Mouse (Mus musculus): Measurements from ENCODE around the gene 1110032A03Rik. TPM values are rescaled to one million over a fixed set of nuclear protein-coding genes. Genes with fewer than 3 reads are reported as not detected.

The 1110032A03Rik gene
- total and polyA plus RNA-seq, 3 experiments, result 1.2 to 59.2 (median 23.1) TPM

DNA sequence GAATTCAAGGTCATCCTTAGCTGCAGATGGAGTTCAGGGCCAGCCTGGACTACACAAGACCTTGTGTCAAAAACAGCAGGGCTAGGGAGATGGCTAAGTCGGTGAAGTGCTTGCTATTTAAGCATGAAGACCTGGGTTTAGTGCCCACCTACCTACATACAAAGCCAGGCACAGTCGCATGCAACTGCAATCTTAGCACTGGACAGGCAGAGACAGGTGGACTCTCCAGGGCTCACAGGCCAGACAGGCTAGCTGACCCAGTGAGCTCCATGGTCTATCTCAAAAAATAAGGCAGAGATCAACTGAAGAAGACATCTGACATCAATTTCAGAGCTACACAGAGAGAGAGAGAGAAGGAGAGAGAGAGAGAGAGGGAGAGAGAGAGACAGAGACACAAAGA, 51.2 kb downstream of the 1110032A03Rik start:
- Histone ChIP-seq H3K36me3 (replicated peaks) (no peaks in the 10 kb centered on the region), H3K4me3 (ENCODE audit: low read depth, low read length) (no peak overlapping the region), H3K9me3 (replicated peaks) (no peaks in the 10 kb centered on the region), H3K4me1 (ENCODE audit: insufficient read depth, low read depth, low read length) (no peaks in the 10 kb centered on the region; the same call in 1 of the 2 replicates), H3K27me3 (ENCODE audit: insufficient read depth, low read length) (peaks cover 36% of the 10 kb centered on the region)
- ATAC-seq (ENCODE audit: extremely low read depth, insufficient number of reproducible peaks, low FRiP score, poor library complexity, severe bottlenecking) (no peak), DNase-seq (ENCODE audit: low spot score) (no peak)
- no peak for TF ChIP-seq POLR2AphosphoS5 (IDR thresholded peaks at IDR 0.05; ENCODE audit: insufficient replicate concordance, low read depth, low read length)
- no peak for TF ChIP-seq GATA2 (IDR thresholded peaks at IDR 0.05; ENCODE audit: borderline replicate concordance, low read depth, low read length)
- TF ChIP-seq CTCF (IDR thresholded peaks at IDR 0.05; ENCODE audit: low read depth, low read length), result no peak
- TF ChIP-seq TAL1 (conservative IDR thresholded peaks at IDR 0.05; ENCODE audit: low read depth, low read length), result no peak
- TF ChIP-seq GATA1 (IDR thresholded peaks at IDR 0.05; ENCODE audit: borderline replicate concordance, low read length), result no peak

DNA sequence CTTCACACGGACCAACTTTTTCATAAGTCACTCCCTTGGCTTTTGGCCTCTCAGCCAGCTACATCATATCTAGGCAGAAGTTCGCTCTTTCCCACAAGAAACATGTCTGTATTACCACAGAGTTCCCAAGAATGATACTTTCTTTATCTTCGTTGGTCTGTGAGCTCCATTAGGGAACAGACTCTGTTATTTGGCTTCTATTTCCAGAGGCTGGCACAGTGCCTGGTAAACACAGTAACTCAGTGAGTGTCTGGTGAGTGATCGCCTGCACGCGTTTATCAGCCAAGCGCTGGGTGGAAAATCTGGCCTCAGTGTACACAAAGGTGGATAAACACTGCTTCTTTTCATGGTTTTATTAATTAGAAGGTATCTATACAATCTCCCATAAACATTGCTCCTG, 51.9 kb downstream of the 1110032A03Rik start:
- peaks cover 36% of the 10 kb centered on the region for H3K27me3 ChIP-seq (ENCODE audit: insufficient read depth, low read length)
- no peaks in the 10 kb centered on the region for H3K9me3 ChIP-seq (replicated peaks)
- TF ChIP-seq GATA2 (IDR thresholded peaks at IDR 0.05; ENCODE audit: borderline replicate concordance, low read depth, low read length) (no peak), TAL1 (conservative IDR thresholded peaks at IDR 0.05; ENCODE audit: low read depth, low read length) (no peak), CTCF (IDR thresholded peaks at IDR 0.05; ENCODE audit: low read depth, low read length) (no peak), POLR2AphosphoS5 (IDR thresholded peaks at IDR 0.05; ENCODE audit: insufficient replicate concordance, low read depth, low read length) (no peak), GATA1 (IDR thresholded peaks at IDR 0.05; ENCODE audit: borderline replicate concordance, low read length) (no peak)
- DNase-seq (ENCODE audit: low spot score) (no peak), ATAC-seq (ENCODE audit: extremely low read depth, insufficient number of reproducible peaks, low FRiP score, poor library complexity, severe bottlenecking) (no peak)
- no peaks in the 10 kb centered on the region; the same call in 1 of the 2 replicates for H3K4me1 ChIP-seq (ENCODE audit: insufficient read depth, low read depth, low read length)
- H3K36me3 ChIP-seq (replicated peaks), result no peaks in the 10 kb centered on the region
- H3K4me3 ChIP-seq (ENCODE audit: low read depth, low read length), result no peak overlapping the region

DNA sequence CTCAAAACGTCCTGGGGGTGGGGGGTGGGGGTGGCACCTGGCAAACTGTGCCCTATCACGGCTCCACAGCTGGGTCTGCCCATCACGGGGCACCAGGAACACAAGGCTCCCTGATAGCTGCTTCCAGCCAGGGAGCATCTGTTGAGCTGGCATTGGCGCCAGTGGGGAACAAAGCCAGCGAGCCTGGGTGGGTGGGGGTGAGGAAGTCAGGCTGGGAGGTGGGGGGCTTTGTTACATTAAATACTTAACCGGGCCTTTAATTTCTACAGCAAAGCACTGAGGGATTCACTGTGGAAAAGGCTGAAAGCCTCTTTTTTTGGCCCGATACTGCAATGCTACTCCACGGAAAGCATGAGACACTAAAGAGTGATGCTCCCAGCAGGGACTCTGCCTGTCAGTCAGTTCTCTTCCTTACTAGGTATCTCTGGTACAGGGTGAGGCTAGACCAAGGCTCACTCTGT, 52.8 kb downstream of the 1110032A03Rik start:
- TF ChIP-seq TAL1 (conservative IDR thresholded peaks at IDR 0.05; ENCODE audit: low read depth, low read length) (no peak), CTCF (IDR thresholded peaks at IDR 0.05; ENCODE audit: low read depth, low read length) (no peak), GATA1 (IDR thresholded peaks at IDR 0.05; ENCODE audit: borderline replicate concordance, low read length) (no peak), GATA2 (IDR thresholded peaks at IDR 0.05; ENCODE audit: borderline replicate concordance, low read depth, low read length) (no peak), POLR2AphosphoS5 (IDR thresholded peaks at IDR 0.05; ENCODE audit: insufficient replicate concordance, low read depth, low read length) (no peak)
- no peaks in the 10 kb centered on the region for H3K9me3 ChIP-seq (replicated peaks)
- peaks cover 33% of the 10 kb centered on the region for H3K27me3 ChIP-seq (ENCODE audit: insufficient read depth, low read length)
- ATAC-seq (ENCODE audit: extremely low read depth, insufficient number of reproducible peaks, low FRiP score, poor library complexity, severe bottlenecking) (no peak), DNase-seq (ENCODE audit: low spot score) (no peak)
- no peak overlapping the region for H3K4me3 ChIP-seq (ENCODE audit: low read depth, low read length)
- H3K4me1 ChIP-seq (ENCODE audit: insufficient read depth, low read depth, low read length), result no peaks in the 10 kb centered on the region
- no peaks in the 10 kb centered on the region for H3K36me3 ChIP-seq (replicated peaks)

DNA sequence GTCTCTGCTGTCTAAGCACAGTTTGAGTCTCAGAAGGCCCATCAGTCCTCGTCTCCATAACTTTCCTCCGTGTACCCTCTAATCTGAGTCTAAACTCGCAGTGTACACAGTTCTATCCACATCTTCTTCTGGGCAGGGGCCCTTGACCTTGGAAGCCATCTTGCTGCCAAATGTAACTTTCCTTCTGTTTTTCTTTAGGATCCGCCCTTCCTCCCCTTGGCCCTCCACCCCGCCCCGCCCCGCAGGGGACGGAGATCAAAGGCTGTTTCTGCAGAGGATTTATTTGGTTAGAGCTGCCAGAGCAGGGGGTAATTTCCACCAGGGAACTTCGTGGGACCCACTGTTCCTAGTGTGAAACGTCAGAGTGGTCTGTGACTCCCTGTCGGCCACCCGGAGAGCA, 54.3 kb downstream of the 1110032A03Rik start:
- TF ChIP-seq CTCF (IDR thresholded peaks at IDR 0.05; ENCODE audit: low read depth, low read length) (no peak), POLR2AphosphoS5 (IDR thresholded peaks at IDR 0.05; ENCODE audit: insufficient replicate concordance, low read depth, low read length) (no peak), GATA2 (IDR thresholded peaks at IDR 0.05; ENCODE audit: borderline replicate concordance, low read depth, low read length) (no peak), GATA1 (IDR thresholded peaks at IDR 0.05; ENCODE audit: borderline replicate concordance, low read length) (no peak), TAL1 (conservative IDR thresholded peaks at IDR 0.05; ENCODE audit: low read depth, low read length) (no peak)
- H3K9me3 ChIP-seq (replicated peaks), result no peaks in the 10 kb centered on the region
- H3K36me3 ChIP-seq (replicated peaks), result no peaks in the 10 kb centered on the region
- H3K27me3 ChIP-seq (ENCODE audit: insufficient read depth, low read length), result peaks cover 32% of the 10 kb centered on the region
- no peak for DNase-seq (ENCODE audit: low spot score)
- H3K4me3 ChIP-seq (ENCODE audit: low read depth, low read length), result no peak overlapping the region
- no peak for ATAC-seq (ENCODE audit: extremely low read depth, insufficient number of reproducible peaks, low FRiP score, poor library complexity, severe bottlenecking)
- no peaks in the 10 kb centered on the region for H3K4me1 ChIP-seq (ENCODE audit: insufficient read depth, low read depth, low read length)

DNA sequence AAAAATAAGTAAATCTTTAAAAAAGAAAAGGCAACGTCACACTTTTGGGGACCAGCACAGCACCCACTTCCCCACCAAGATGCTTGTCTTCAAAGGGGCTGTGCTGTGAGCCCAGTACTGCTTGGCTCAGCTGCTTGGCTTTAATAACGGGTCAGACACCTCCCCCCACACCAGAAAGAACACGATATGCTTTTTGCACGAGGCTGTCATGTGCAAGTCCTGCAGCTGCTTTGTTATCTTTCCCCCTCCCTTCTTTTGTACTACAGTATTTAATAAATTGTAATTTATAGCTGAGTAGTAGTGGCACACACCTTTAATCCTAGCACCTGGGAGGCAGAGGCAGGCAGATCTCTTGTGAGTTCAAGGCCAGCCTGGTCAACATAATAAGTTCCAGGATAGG, 56.4 kb downstream of the 1110032A03Rik start:
- no peak for DNase-seq (ENCODE audit: low spot score)
- no peaks in the 10 kb centered on the region for H3K9me3 ChIP-seq (replicated peaks)
- peaks cover 34% of the 10 kb centered on the region for H3K27me3 ChIP-seq (ENCODE audit: insufficient read depth, low read length)
- no peaks in the 10 kb centered on the region for H3K4me1 ChIP-seq (ENCODE audit: insufficient read depth, low read depth, low read length)
- no peak for ATAC-seq (ENCODE audit: extremely low read depth, insufficient number of reproducible peaks, low FRiP score, poor library complexity, severe bottlenecking)
- no peak for TF ChIP-seq CTCF (IDR thresholded peaks at IDR 0.05; ENCODE audit: low read depth, low read length)
- no peak for TF ChIP-seq POLR2AphosphoS5 (IDR thresholded peaks at IDR 0.05; ENCODE audit: insufficient replicate concordance, low read depth, low read length)
- no peak overlapping the region for H3K4me3 ChIP-seq (ENCODE audit: low read depth, low read length)
- no peaks in the 10 kb centered on the region for H3K36me3 ChIP-seq (replicated peaks)

DNA sequence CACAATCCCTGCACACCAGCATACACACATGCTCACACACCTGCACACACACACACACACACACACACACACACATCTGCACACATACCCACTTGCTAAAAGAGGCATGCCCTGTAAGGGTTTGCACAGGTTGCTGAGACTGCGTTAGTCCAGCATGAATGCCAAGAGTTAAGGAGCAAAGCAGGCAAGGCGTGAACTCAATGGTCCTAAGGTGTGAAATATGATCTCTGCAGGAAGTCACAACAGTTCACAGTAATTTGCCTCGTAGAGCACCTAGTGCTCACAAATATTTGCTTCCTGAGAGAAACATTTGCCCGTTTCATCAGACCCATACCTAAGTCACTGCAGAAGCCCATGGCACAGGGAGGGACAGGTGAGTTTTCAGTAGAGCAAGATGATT, 61.1 kb downstream of the 1110032A03Rik start:
- no peak for ATAC-seq (ENCODE audit: extremely low read depth, insufficient number of reproducible peaks, low FRiP score, poor library complexity, severe bottlenecking)
- Histone ChIP-seq H3K27me3 (ENCODE audit: insufficient read depth, low read length) (peaks cover 32% of the 10 kb centered on the region), H3K4me1 (ENCODE audit: insufficient read depth, low read depth, low read length) (no peaks in the 10 kb centered on the region), H3K36me3 (replicated peaks) (no peaks in the 10 kb centered on the region), H3K9me3 (replicated peaks) (no peaks in the 10 kb centered on the region), H3K4me3 (ENCODE audit: low read depth, low read length) (no peak overlapping the region)
- no peak for DNase-seq (ENCODE audit: low spot score)
- TF ChIP-seq CTCF (IDR thresholded peaks at IDR 0.05; ENCODE audit: low read depth, low read length), result no peak
- no peak for TF ChIP-seq GATA2 (IDR thresholded peaks at IDR 0.05; ENCODE audit: borderline replicate concordance, low read depth, low read length)

Other genes with a start within 250 kb of the 1110032A03Rik start
- 43.9 and 48.2 TPM in 2 replicates for gene Pts, start 246.8 kb downstream of the 1110032A03Rik start, total RNA-seq (2014; fragmentation: Nextera tagmentation)
- gene Pts, start 246.8 kb downstream of the 1110032A03Rik start, total RNA-seq (2017), result 52.3 and 59.4 TPM in 2 replicates
- gene Pts, start 246.8 kb downstream of the 1110032A03Rik start, polyA plus RNA-seq (2012), result 7.1 and 14.6 TPM in 2 replicates
- gene Il18, start 220.7 kb downstream of the 1110032A03Rik start, total RNA-seq (2014; fragmentation: Nextera tagmentation), result not detected in 2 replicates
- not detected in 2 replicates for gene Il18, start 220.7 kb downstream of the 1110032A03Rik start, total RNA-seq (2017)
- gene Il18, start 220.7 kb downstream of the 1110032A03Rik start, polyA plus RNA-seq (2012), result not detected in 2 replicates
- 0.34 TPM in 1 of 2 replicates, not detected in the other for gene Bco2, start 220.3 kb downstream of the 1110032A03Rik start, total RNA-seq (2014; fragmentation: Nextera tagmentation)
- 0.11 TPM in 1 of 2 replicates, not detected in the other for gene Bco2, start 220.3 kb downstream of the 1110032A03Rik start, total RNA-seq (2017)
- not detected in 2 replicates for gene Bco2, start 220.3 kb downstream of the 1110032A03Rik start, polyA plus RNA-seq (2012)
- gene Tex12, start 214.2 kb downstream of the 1110032A03Rik start, total RNA-seq (2014; fragmentation: Nextera tagmentation), result not detected in 2 replicates
- gene Tex12, start 214.2 kb downstream of the 1110032A03Rik start, total RNA-seq (2017), result not detected in 2 replicates
- not detected in 2 replicates for gene Tex12, start 214.2 kb downstream of the 1110032A03Rik start, polyA plus RNA-seq (2012)
- 103 and 109 TPM in 2 replicates for gene Sdhd, start 171.7 kb downstream of the 1110032A03Rik start, total RNA-seq (2014; fragmentation: Nextera tagmentation)
- 267 and 296 TPM in 2 replicates for gene Sdhd, start 171.7 kb downstream of the 1110032A03Rik start, total RNA-seq (2017)
- 32.3 and 45.2 TPM in 2 replicates for gene Sdhd, start 171.7 kb downstream of the 1110032A03Rik start, polyA plus RNA-seq (2012)
- gene Timm8b, start 171.6 kb downstream of the 1110032A03Rik start, total RNA-seq (2014; fragmentation: Nextera tagmentation), result 88.9 and 111 TPM in 2 replicates
- gene Timm8b, start 171.6 kb downstream of the 1110032A03Rik start, total RNA-seq (2017), result 353 and 447 TPM in 2 replicates
- gene Timm8b, start 171.6 kb downstream of the 1110032A03Rik start, polyA plus RNA-seq (2012), result 11.1 and 14.8 TPM in 2 replicates
- gene Pih1d2, start 158.2 kb downstream of the 1110032A03Rik start, total RNA-seq (2014; fragmentation: Nextera tagmentation), result 3.6 and 3.7 TPM in 2 replicates
- gene Pih1d2, start 158.2 kb downstream of the 1110032A03Rik start, total RNA-seq (2017), result 2.5 and 6.5 TPM in 2 replicates
- 0.39 and 0.41 TPM in 2 replicates for gene Pih1d2, start 158.2 kb downstream of the 1110032A03Rik start, polyA plus RNA-seq (2012)
- 45.5 and 49.7 TPM in 2 replicates for gene Nkapd1, start 158.1 kb downstream of the 1110032A03Rik start, total RNA-seq (2014; fragmentation: Nextera tagmentation)
- gene Nkapd1, start 158.1 kb downstream of the 1110032A03Rik start, total RNA-seq (2017), result 24.6 and 31.0 TPM in 2 replicates
- gene Nkapd1, start 158.1 kb downstream of the 1110032A03Rik start, polyA plus RNA-seq (2012), result 8.0 and 9.7 TPM in 2 replicates
- gene Dlat, start 115.7 kb downstream of the 1110032A03Rik start, total RNA-seq (2014; fragmentation: Nextera tagmentation), result 60.6 and 61.3 TPM in 2 replicates
- gene Dlat, start 115.7 kb downstream of the 1110032A03Rik start, total RNA-seq (2017), result 55.2 and 60.0 TPM in 2 replicates
- gene Dlat, start 115.7 kb downstream of the 1110032A03Rik start, polyA plus RNA-seq (2012), result 36.1 and 47.2 TPM in 2 replicates
- not detected in 2 replicates for gene Dixdc1, start 36.0 kb downstream of the 1110032A03Rik start, total RNA-seq (2014; fragmentation: Nextera tagmentation)
- gene Dixdc1, start 36.0 kb downstream of the 1110032A03Rik start, total RNA-seq (2017), result under 0.01 and 0.27 TPM in 2 replicates
- gene Dixdc1, start 36.0 kb downstream of the 1110032A03Rik start, polyA plus RNA-seq (2012), result not detected in 2 replicates
- not detected in 2 replicates for gene 2310030G06Rik, start 29.0 kb downstream of the 1110032A03Rik start, total RNA-seq (2014; fragmentation: Nextera tagmentation)
- 0.58 and 1.1 TPM in 2 replicates for gene 2310030G06Rik, start 29.0 kb downstream of the 1110032A03Rik start, total RNA-seq (2017)
- gene 2310030G06Rik, start 29.0 kb downstream of the 1110032A03Rik start, polyA plus RNA-seq (2012), result not detected in 2 replicates
- not detected in 2 replicates for gene Cryab, start 24.2 kb downstream of the 1110032A03Rik start, total RNA-seq (2014; fragmentation: Nextera tagmentation)
- gene Cryab, start 24.2 kb downstream of the 1110032A03Rik start, total RNA-seq (2017), result 0.11 TPM in 1 of 2 replicates, not detected in the other
- not detected in 2 replicates for gene Cryab, start 24.2 kb downstream of the 1110032A03Rik start, polyA plus RNA-seq (2012)
- gene Hspb2, start 23.2 kb downstream of the 1110032A03Rik start, total RNA-seq (2014; fragmentation: Nextera tagmentation), result not detected in 2 replicates
- not detected in 2 replicates for gene Hspb2, start 23.2 kb downstream of the 1110032A03Rik start, total RNA-seq (2017)
- gene Hspb2, start 23.2 kb downstream of the 1110032A03Rik start, polyA plus RNA-seq (2012), result not detected in 2 replicates
- gene Fdxacb1, start 7.3 kb downstream of the 1110032A03Rik start, total RNA-seq (2014; fragmentation: Nextera tagmentation), result 6.4 and 13.3 TPM in 2 replicates
- gene Fdxacb1, start 7.3 kb downstream of the 1110032A03Rik start, total RNA-seq (2017), result 9.1 and 9.2 TPM in 2 replicates
- gene Fdxacb1, start 7.3 kb downstream of the 1110032A03Rik start, polyA plus RNA-seq (2012), result 1.0 and 1.7 TPM in 2 replicates
- gene Alg9, start 501 bp downstream of the 1110032A03Rik start, total RNA-seq (2014; fragmentation: Nextera tagmentation), result 29.3 and 35.3 TPM in 2 replicates
- 20.6 and 21.9 TPM in 2 replicates for gene Alg9, start 501 bp downstream of the 1110032A03Rik start, total RNA-seq (2017)
- gene Alg9, start 501 bp downstream of the 1110032A03Rik start, polyA plus RNA-seq (2012), result 14.8 and 18.0 TPM in 2 replicates
- 57.7 and 68.7 TPM in 2 replicates for gene Ppp2r1b, start 69.8 kb upstream of the 1110032A03Rik start, total RNA-seq (2014; fragmentation: Nextera tagmentation)
- 82.9 and 93.0 TPM in 2 replicates for gene Ppp2r1b, start 69.8 kb upstream of the 1110032A03Rik start, total RNA-seq (2017)
- 18.9 and 21.3 TPM in 2 replicates for gene Ppp2r1b, start 69.8 kb upstream of the 1110032A03Rik start, polyA plus RNA-seq (2012)
- 71.8 and 72.8 TPM in 2 replicates for gene Sik2, start 233.6 kb upstream of the 1110032A03Rik start, total RNA-seq (2014; fragmentation: Nextera tagmentation)
- gene Sik2, start 233.6 kb upstream of the 1110032A03Rik start, total RNA-seq (2017), result 15.2 and 18.7 TPM in 2 replicates
- gene Sik2, start 233.6 kb upstream of the 1110032A03Rik start, polyA plus RNA-seq (2012), result 21.1 and 22.4 TPM in 2 replicates